Mouse (Mus musculus) midbrain, embryonic 12.5 days (tissue): ENCODE data around the gene Oscp1. TPM values are rescaled to one million over a fixed set of nuclear protein-coding genes. Genes with fewer than 3 reads are reported as not detected.

ENCODE experiments used
- ATAC-seq: fragments of 200-750 bp; cut with Nextera tagmentation; 2 replicates; pipeline ENCODE4 v1.8.0; 2017; ENCODE audit warnings: low read depth, moderate TSS enrichment, moderate library complexity; ENCODE audit not compliant: low FRiP score
- H3K27ac ChIP-seq: fragments of 300-500 bp; sonication (generic); replicated peaks from 2 replicates; pipeline ENCODE4 v1.5.1; 2016; ENCODE audit warnings: mild to moderate bottlenecking
- H3K27me3 ChIP-seq: fragments of 300-500 bp; sonication (generic); 2 replicates; pipeline ENCODE4 v1.6.1; 2016; ENCODE audit warnings: mild to moderate bottlenecking
- H3K36me3 ChIP-seq: fragments of 300-500 bp; sonication (generic); 2 replicates; pipeline ENCODE4 v1.6.1; 2016
- H3K4me1 ChIP-seq: fragments of 300-500 bp; sonication (generic); 2 replicates; pipeline ENCODE4 v1.6.1; 2016
- H3K4me2 ChIP-seq: fragments of 300-500 bp; sonication (generic); replicated peaks from 2 replicates; pipeline ENCODE4 v1.6.1; 2016; ENCODE audit warnings: mild to moderate bottlenecking, moderate library complexity
- H3K4me3 ChIP-seq: fragments of 300-500 bp; sonication (generic); 2 replicates; pipeline ENCODE4 v1.5.1; 2016; ENCODE audit warnings: mild to moderate bottlenecking
- H3K9ac ChIP-seq: fragments of 300-500 bp; sonication (generic); replicated peaks from 2 replicates; pipeline ENCODE4 v1.6.1; 2016; ENCODE audit warnings: mild to moderate bottlenecking, moderate library complexity
- H3K9me3 ChIP-seq: fragments of 300-500 bp; sonication (generic); 2 replicates; pipeline ENCODE4 v1.6.1; 2016; ENCODE audit warnings: mild to moderate bottlenecking
- WGBS: fragments of 180-500 bp; shearing (Covaris S2); methylation state at CpG from one replicate; pipeline ENCODE4 v1.1.7; 2016; 5-methylcytosine and 5-hydroxymethylcytosine counted together
- polyA plus RNA-seq: library from polyadenylated mRNA; unstranded; fragments of >200 nt; fragmentation: Nextera tagmentation; extraction: Ambion mirVana; gene quantifications from 2 replicates; pipeline ENCODE4 v1.2.1, GENCODE M21; 2016

Gene Oscp1
- polyA plus RNA-seq, 1 experiment from 2014 or later = 31.6 TPM

- Histone ChIP-seq H3K4me2 (no peak overlapping the region), H3K4me1 (no peaks in the 10 kb centered on the region), H3K4me3 (no peak overlapping the region), H3K9ac (no peak overlapping the region), H3K9me3 (no peaks in the 10 kb centered on the region), H3K36me3 (peaks cover 43% of the 10 kb centered on the region), H3K27ac (no peak overlapping the region), H3K27me3 (peaks cover 3% of the 10 kb centered on the region; the same call in 1 of the 2 replicates)
- WGBS = 78% methylated on average over 5 of the region's 5 CpGs
- ATAC-seq = no peak
Measured at GRCm38 (mm10) chr4:126141021-126141420, 82.7 kb downstream of the Oscp1 start.

Other genes starting within 250 kb of the Oscp1 start
- 0.21 and 0.50 TPM in 2 replicates for gene Csf3r, start 34.0 kb upstream of the Oscp1 start, polyA plus RNA-seq
- 129 and 136 TPM in 2 replicates for gene Mrps15, start 11.6 kb upstream of the Oscp1 start, polyA plus RNA-seq
- gene Lsm10, start 38.1 kb downstream of the Oscp1 start, polyA plus RNA-seq = 42.1 and 42.9 TPM in 2 replicates
- gene Stk40, start 45.4 kb downstream of the Oscp1 start, polyA plus RNA-seq = 48.8 and 49.0 TPM in 2 replicates
- gene Eva1b, start 89.2 kb downstream of the Oscp1 start, polyA plus RNA-seq = 18.6 and 26.8 TPM in 2 replicates
- 1.6 and 1.7 TPM in 2 replicates for gene Sh3d21, start 104.9 kb downstream of the Oscp1 start, polyA plus RNA-seq
- 265 and 274 TPM in 2 replicates for gene Thrap3, start 144.2 kb downstream of the Oscp1 start, polyA plus RNA-seq
- gene Map7d1, start 197.8 kb downstream of the Oscp1 start, polyA plus RNA-seq = 135 and 142 TPM in 2 replicates
- gene Trappc3, start 203.8 kb downstream of the Oscp1 start, polyA plus RNA-seq = 103 and 108 TPM in 2 replicates
- 21.7 and 41.3 TPM in 2 replicates for gene Col8a2, start 228.2 kb downstream of the Oscp1 start, polyA plus RNA-seq